Mouse (Mus musculus): ENCODE data around the gene Soat2. TPM values are rescaled to one million over a fixed set of nuclear protein-coding genes. Genes with fewer than 3 reads are reported as not detected.
A peak's percentile ranks its signal among the peaks of the same experiment; 100 is the strongest.

The Soat2 gene
- polyA plus RNA-seq, 1 experiment from 2014 or later, result 0.06 TPM

DNA sequence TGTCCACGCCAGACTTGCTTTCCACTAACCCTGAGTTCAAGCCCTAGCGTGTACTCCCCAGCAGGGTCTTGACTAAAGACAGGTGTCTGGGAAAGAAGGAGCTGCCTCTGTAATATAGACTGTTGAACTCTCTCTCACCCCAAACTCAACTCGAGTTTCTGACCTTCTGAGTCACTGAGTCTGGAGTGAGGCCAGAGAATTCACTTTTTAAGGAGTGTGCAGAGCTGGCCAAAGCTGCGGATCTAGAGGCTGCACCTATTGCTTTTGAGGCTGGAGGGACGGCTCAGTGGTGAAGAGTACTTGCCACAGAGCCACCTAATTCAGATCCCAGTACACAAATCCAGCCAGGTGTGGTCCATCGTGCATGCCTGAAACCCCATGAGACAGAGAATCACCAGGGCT is 17.3 kb downstream of the Soat2 start:
- no peaks in the 10 kb centered on the region for H3K9me3 ChIP-seq (replicated peaks)
- no peaks in the 10 kb centered on the region for H3K27me3 ChIP-seq (ENCODE audit: low read depth, poor library complexity, severe bottlenecking)
- no peaks in the 10 kb centered on the region for H3K36me3 ChIP-seq
- 42% methylated on average over 6 of the region's 6 CpGs for WGBS
- peaks cover 36% of the 10 kb centered on the region for H3K4me1 ChIP-seq
- DNase-seq (ENCODE audit: low spot score), result no peak
- no peak overlapping the region for H3K4me3 ChIP-seq
- peak overlapping the region; percentile 51 for H3K27ac ChIP-seq

DNA sequence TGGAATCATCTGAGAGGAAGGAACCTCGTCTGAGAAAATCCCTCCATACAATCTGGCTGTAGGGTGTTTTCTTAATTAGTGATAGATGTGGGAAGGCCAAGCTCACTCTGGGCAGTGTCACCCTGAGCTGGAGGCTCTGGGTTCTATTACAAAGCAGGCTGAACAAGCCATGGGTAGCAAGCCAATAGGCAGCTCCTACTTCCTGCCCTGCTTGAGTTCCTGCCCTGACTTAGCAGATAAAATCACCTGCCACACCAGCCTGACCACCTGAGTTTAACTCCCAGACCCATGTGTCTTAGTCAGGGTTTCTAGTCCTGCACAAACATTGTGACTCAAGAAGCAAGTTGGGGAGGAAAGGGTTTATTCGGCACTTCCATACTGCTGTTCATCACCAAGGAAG is 18.7 kb downstream of the Soat2 start:
- DNase-seq (ENCODE audit: low spot score), result no peak
- Histone ChIP-seq H3K4me1 (peaks cover 36% of the 10 kb centered on the region), H3K4me3 (no peak overlapping the region), H3K27me3 (ENCODE audit: low read depth, poor library complexity, severe bottlenecking) (no peaks in the 10 kb centered on the region), H3K27ac (no peak overlapping the region), H3K36me3 (no peaks in the 10 kb centered on the region), H3K9me3 (replicated peaks) (no peaks in the 10 kb centered on the region)
- 61% methylated on average over 2 of the region's 2 CpGs for WGBS

DNA sequence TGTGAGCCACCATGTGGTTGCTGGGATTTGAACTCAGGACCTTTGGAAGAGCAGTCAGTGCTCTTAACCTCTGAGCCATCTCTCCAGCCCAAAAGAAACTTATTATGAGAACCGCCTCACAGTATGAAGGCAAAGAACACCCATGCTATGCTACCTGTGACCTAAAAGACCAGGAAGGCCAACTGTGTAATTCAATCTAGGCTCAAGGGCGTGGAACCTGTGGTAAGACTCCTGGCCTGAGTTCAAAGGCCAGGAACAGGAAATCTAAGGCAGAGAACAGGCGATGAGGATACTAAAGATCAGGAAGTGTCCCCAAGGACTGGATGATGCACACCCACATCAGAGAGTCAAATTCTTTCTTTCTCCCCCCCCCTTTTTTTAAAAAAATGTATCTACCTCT is 23.3 kb downstream of the Soat2 start:
- no peak for DNase-seq (ENCODE audit: low spot score)
- Histone ChIP-seq H3K4me3 (no peak overlapping the region), H3K27me3 (ENCODE audit: low read depth, poor library complexity, severe bottlenecking) (no peaks in the 10 kb centered on the region), H3K9me3 (replicated peaks) (no peaks in the 10 kb centered on the region), H3K36me3 (peaks cover 17% of the 10 kb centered on the region), H3K27ac (no peak overlapping the region), H3K4me1 (peaks cover 14% of the 10 kb centered on the region)
- WGBS, result 86% methylated on average over 3 of the region's 3 CpGs

DNA sequence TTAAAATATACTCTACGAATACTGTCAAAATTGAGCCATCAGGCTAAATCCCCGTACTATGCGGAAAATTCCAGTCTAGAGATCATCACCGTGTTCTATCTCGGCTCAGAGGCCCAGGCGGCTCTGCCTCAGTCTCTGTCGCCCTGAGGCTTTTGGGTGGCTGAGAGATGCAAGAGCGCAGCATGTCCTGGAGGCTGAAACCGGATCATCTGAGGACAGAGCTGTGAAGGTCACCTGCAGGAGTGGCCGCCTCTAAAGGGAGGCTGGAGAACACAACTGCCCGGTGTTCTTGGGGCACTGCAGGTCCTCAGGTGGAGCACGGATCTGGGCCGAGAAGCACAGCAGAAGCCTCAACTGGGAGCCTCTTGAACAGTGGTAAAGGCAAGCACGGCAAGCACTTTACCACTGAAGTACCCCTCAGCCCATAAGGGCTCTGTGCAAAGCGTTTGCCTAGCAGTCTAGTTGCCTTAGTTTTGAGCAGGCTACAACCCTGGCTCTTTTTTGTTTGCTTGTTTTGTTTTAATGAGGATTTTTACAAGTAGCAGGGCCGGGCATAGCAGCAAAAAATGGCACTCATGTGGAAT is 25.5 kb downstream of the Soat2 start:
- 0 out of 2 replicates have a peak, but pooled peaks cover 5% of the 10 kb centered on the region for H3K4me1 ChIP-seq
- H3K27me3 ChIP-seq (ENCODE audit: low read depth, poor library complexity, severe bottlenecking), result no peaks in the 10 kb centered on the region
- 88% methylated on average over 16 of the region's 16 CpGs for WGBS
- no peak for DNase-seq (ENCODE audit: low spot score)
- no peaks in the 10 kb centered on the region for H3K9me3 ChIP-seq (replicated peaks)
- H3K4me3 ChIP-seq, result no peak overlapping the region
- H3K27ac ChIP-seq, result no peak overlapping the region
- peaks cover 32% of the 10 kb centered on the region for H3K36me3 ChIP-seq

DNA sequence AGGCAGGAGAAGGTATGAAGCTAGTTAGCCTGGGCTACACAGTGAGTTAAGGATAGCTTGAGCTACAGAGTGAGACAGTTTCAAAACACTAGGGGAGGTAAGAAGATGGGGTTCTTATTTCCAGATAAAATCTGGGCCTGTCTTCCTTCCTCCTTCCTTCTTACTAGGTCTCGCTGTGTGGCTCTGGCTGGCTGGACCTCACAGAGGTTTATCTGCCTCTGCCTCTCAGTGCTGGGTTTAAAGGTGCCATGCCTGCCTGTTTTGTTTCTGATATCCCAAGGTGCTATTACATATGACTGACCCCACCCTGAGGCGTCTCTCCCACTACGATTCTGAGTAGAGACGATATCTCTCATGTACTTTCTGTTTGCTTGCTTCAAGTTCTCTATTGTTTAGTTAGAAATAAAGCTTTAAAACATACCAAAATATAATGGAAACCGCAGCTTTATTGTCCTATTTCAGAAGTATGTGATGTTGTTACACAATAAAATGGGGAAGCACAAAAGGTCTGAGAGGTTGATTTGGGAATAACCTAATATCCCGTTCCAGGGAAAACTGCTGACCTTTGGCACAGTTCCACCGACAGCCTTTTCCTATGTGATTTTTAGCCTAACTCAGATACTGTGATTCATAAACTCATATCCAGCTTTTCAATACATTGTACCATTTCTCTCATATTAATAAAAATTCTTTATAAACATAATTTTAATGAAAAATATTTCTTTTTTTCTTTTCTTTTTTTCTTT is 26.4 kb downstream of the Soat2 start:
- Histone ChIP-seq H3K9me3 (replicated peaks) (no peaks in the 10 kb centered on the region), H3K36me3 (peaks cover 32% of the 10 kb centered on the region), H3K4me1 (0 out of 2 replicates have a peak, but pooled peaks cover 5% of the 10 kb centered on the region), H3K4me3 (no peak overlapping the region), H3K27me3 (ENCODE audit: low read depth, poor library complexity, severe bottlenecking) (no peaks in the 10 kb centered on the region), H3K27ac (no peak overlapping the region)
- WGBS, result 93% methylated on average over 7 of the region's 7 CpGs
- DNase-seq (ENCODE audit: low spot score), result no peak

DNA sequence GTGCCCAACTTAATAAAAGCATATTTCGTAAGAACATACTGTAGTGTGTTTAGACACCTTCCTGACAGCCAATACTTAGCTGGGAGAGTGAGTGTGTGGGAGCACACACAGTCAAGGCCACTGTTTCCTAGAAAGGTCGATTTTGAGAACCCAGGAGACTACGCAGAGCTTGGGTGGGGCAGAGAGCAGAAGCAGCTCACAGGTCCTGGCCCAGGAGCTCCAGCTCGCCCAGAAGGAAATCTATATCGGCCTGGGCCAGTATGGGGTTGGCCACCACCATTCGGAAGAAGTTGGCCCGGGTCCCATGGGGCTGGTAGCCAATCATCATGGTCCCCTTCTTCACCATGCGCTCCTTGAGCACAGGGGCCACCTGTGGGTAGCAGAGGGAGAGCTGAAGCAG is 27.1 kb downstream of the Soat2 start:
- 0 out of 2 replicates have a peak, but pooled peaks cover 5% of the 10 kb centered on the region for H3K4me1 ChIP-seq
- H3K27me3 ChIP-seq (ENCODE audit: low read depth, poor library complexity, severe bottlenecking), result no peaks in the 10 kb centered on the region
- H3K4me3 ChIP-seq, result no peak overlapping the region
- WGBS, result 89% methylated on average over 8 of the region's 8 CpGs
- DNase-seq (ENCODE audit: low spot score), result no peak
- no peaks in the 10 kb centered on the region for H3K9me3 ChIP-seq (replicated peaks)
- no peak overlapping the region for H3K27ac ChIP-seq
- peaks cover 32% of the 10 kb centered on the region for H3K36me3 ChIP-seq

DNA sequence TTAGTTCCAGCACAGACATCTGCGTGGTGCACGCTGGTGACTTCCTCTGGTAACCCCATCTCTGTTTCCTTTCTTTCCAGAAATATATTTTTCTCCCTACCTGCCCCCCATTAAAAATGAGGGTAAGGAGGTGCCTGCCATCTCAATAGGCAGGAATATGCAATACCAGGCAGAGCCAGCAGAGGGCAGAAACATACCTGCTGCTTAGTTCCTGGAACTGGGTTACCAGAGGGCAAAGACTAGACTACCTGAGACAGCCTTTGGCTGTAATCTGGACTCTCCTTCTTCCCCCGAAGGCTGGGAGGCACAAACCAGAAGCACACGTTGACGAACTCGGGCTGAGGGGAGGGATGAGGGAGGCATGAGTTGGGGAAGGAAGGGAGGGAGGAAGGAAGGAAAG is 28.0 kb downstream of the Soat2 start:
- peaks cover 38% of the 10 kb centered on the region for H3K36me3 ChIP-seq
- no peak overlapping the region for H3K4me3 ChIP-seq
- 0 out of 2 replicates have a peak, but pooled peaks cover 5% of the 10 kb centered on the region for H3K4me1 ChIP-seq
- no peak overlapping the region for H3K27ac ChIP-seq
- DNase-seq (ENCODE audit: low spot score), result peak; percentile 86
- H3K9me3 ChIP-seq (replicated peaks), result no peaks in the 10 kb centered on the region
- H3K27me3 ChIP-seq (ENCODE audit: low read depth, poor library complexity, severe bottlenecking), result no peaks in the 10 kb centered on the region
- WGBS, result 15% methylated on average over 6 of the region's 6 CpGs

DNA sequence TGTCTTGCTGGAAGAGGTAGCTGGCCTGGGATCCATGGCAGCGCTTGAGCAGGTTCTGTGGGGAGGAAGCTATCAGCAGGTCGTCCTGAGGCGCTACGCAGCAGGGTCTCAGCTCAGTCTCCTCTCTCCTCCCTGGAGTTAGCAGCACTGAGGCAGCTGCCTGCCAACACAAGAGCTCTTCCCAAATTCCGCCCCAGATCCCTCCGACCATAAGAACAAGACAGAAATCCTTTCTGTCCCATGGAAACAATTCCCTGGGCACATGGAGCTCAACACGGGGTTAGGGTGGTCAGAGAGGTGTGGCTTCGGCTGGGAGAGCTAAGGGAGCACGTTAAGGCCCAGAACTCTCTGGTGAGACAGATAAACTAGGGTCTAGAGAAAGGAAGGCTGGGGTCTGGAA is 28.8 kb downstream of the Soat2 start:
- Histone ChIP-seq H3K9me3 (replicated peaks) (no peaks in the 10 kb centered on the region), H3K27me3 (ENCODE audit: low read depth, poor library complexity, severe bottlenecking) (no peaks in the 10 kb centered on the region), H3K27ac (no peak overlapping the region; the same call in 1 of the 2 replicates), H3K4me3 (no peak overlapping the region), H3K4me1 (0 out of 2 replicates have a peak, but pooled peaks cover 5% of the 10 kb centered on the region), H3K36me3 (peaks cover 46% of the 10 kb centered on the region)
- no peak for DNase-seq (ENCODE audit: low spot score)
- WGBS, result 82% methylated on average over 9 of the region's 9 CpGs

DNA sequence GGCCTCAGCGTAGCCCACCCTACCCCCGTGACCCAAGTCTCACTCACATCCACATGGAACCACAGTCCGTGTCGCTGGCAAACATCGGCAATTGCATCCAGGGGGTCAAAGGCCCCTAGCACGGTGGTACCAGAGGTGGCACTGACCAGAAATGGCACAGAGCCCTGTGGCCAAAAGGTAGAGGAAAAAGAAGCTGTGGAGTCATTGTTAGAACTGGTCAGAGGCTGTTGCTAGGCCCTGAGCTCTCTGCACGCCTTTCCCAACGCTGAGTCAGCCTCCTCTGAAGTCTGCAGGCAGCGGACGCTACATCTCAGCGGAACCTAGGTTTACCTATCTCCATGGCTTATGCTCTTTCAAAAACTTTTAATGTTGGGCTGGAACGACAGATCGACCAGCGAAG is 29.6 kb downstream of the Soat2 start:
- 0 out of 2 replicates have a peak, but pooled peaks cover 5% of the 10 kb centered on the region for H3K4me1 ChIP-seq
- H3K9me3 ChIP-seq (replicated peaks), result no peaks in the 10 kb centered on the region
- H3K27ac ChIP-seq, result no peak overlapping the region
- DNase-seq (ENCODE audit: low spot score), result no peak
- no peaks in the 10 kb centered on the region for H3K27me3 ChIP-seq (ENCODE audit: low read depth, poor library complexity, severe bottlenecking)
- H3K4me3 ChIP-seq, result no peak overlapping the region
- WGBS, result 92% methylated on average over 14 of the region's 14 CpGs
- peaks cover 51% of the 10 kb centered on the region for H3K36me3 ChIP-seq

DNA sequence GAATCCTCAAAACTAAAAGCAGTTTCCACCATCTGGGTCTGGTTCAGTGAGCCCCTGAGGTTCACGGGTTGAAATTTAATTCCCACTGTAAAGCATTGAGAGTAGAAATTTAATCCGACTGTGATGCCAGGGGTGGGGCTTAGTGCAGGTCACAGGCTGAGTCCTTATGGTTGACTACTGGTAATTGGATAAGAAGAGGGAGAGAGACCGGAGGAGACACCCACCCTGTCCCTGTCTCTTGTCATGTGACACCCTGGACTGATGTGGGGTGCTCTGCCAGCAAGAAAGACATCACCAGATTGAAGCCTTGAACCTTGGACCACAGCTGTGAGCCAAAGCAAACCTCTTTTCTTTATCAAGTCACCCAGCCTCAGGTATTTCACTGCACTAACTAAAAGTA is 32.8 kb downstream of the Soat2 start:
- H3K4me3 ChIP-seq, result no peak overlapping the region
- no peak for DNase-seq (ENCODE audit: low spot score)
- no peaks in the 10 kb centered on the region for H3K27me3 ChIP-seq (ENCODE audit: low read depth, poor library complexity, severe bottlenecking)
- 84% methylated on average over 3 of the region's 3 CpGs for WGBS
- peaks cover 61% of the 10 kb centered on the region for H3K36me3 ChIP-seq
- no peak overlapping the region for H3K27ac ChIP-seq
- no peaks in the 10 kb centered on the region for H3K9me3 ChIP-seq (replicated peaks)
- H3K4me1 ChIP-seq, result 0 out of 2 replicates have a peak, but pooled peaks cover 7% of the 10 kb centered on the region

DNA sequence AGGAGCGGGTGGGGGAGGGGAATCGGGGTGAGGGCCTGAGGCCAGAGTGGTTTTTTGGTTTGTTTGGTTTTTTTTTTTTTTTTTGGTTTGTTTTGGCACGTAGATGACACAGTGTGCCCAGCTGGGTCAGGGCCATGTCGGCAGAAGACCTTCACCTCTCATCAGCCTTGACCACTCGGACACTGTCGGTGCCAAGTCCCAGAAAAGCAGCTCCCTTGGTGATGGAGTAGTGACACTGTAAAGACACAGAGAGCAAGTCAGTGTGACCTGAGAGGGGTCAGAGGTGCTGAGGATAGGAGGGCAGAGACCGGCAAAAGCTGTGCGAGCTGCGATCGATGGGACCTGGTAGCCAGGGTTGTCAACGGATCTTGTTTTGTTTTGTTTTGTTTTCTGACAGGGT is 35.9 kb downstream of the Soat2 start:
- DNase-seq (ENCODE audit: low spot score), result no peak
- H3K9me3 ChIP-seq (replicated peaks), result no peaks in the 10 kb centered on the region
- H3K4me1 ChIP-seq, result 0 out of 2 replicates have a peak, but pooled peaks cover 7% of the 10 kb centered on the region
- no peak overlapping the region for H3K4me3 ChIP-seq
- no peaks in the 10 kb centered on the region for H3K27me3 ChIP-seq (ENCODE audit: low read depth, poor library complexity, severe bottlenecking)
- H3K27ac ChIP-seq, result no peak overlapping the region
- WGBS, result 79% methylated on average over 11 of the region's 11 CpGs
- H3K36me3 ChIP-seq, result peaks cover 51% of the 10 kb centered on the region

DNA sequence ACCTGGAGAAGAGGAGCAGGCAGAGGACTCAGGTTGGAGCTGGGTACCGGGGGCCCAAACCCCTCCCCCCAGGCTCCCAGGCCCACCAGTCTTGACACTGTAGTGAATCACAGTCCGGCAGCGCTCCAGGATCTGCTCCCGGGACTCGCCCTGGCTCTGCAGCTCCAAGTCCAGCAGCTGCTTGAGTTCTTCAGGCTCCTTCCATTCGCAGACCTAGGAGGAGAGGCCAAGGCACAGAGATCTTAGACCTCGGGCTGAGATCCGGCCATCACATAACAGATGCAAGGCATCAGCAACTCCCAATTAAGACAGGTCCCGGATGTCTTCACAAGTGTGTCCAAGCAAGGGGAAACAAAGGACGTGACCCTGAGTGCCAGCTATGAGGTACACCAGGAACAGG is 37.8 kb downstream of the Soat2 start:
- no peak for DNase-seq (ENCODE audit: low spot score)
- H3K4me1 ChIP-seq, result peaks cover 13% of the 10 kb centered on the region; the same call in 1 of the 2 replicates
- H3K9me3 ChIP-seq (replicated peaks), result no peaks in the 10 kb centered on the region
- H3K36me3 ChIP-seq, result peaks cover 46% of the 10 kb centered on the region
- peak overlapping the region; percentile 56; the same call in 1 of the 2 replicates for H3K27ac ChIP-seq
- 91% methylated on average over 10 of the region's 10 CpGs for WGBS
- H3K27me3 ChIP-seq (ENCODE audit: low read depth, poor library complexity, severe bottlenecking), result no peaks in the 10 kb centered on the region
- H3K4me3 ChIP-seq, result no peak overlapping the region

DNA sequence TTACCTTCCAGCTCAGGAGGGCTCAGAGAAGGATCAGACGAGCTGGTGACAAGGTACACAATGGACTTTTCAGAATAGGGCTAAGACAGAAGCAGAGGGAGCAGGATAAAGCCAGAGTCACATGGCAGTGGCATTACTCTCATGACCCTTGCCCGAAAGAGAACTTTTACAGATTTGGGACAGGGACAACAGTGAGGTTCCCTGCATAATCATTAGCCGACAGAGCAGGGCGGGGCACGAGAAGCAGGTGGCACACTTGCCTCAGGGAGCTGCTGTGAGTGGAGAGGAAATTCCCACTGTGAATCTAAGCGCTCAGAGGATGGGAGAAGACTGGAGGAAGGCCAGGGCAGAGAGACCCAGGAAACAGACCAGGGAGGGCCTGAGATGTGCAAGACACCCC is 38.6 kb downstream of the Soat2 start:
- Histone ChIP-seq H3K36me3 (peaks cover 40% of the 10 kb centered on the region), H3K9me3 (replicated peaks) (no peaks in the 10 kb centered on the region), H3K4me1 (peaks cover 13% of the 10 kb centered on the region; the same call in 1 of the 2 replicates), H3K27me3 (ENCODE audit: low read depth, poor library complexity, severe bottlenecking) (no peaks in the 10 kb centered on the region), H3K27ac (peak overlapping the region; percentile 56; the same call in 1 of the 2 replicates), H3K4me3 (no peak overlapping the region)
- 70% methylated on average over 6 of the region's 6 CpGs for WGBS
- DNase-seq (ENCODE audit: low spot score), result no peak

Data from limb, embryonic 10.5 days (tissue).